In genomic region chr13:96983251-96984126, GRCm38 (mm10) we compare ENCODE assay signal across 8 mouse cellular contexts. TPM values are rescaled to one million over a fixed set of nuclear protein-coding genes. Genes with fewer than 3 reads are reported as not detected.
DNase-seq lines count a peak whose midpoint lies in the region; ATAC-seq and TF ChIP-seq lines count a peak whose summit lies in the region.

No protein-coding gene starts in this region.

- no peaks in the 10 kb centered on the region for H3K9me3 ChIP-seq in hindbrain, postnatal 0 days (ENCODE audit: low read length)
- H3K9me3 ChIP-seq in liver, embryonic 11.5 days (ENCODE audit: control insufficient read depth, low read length): no peaks in the 10 kb centered on the region

- no peaks in the 10 kb centered on the region for H3K4me1 ChIP-seq in hindbrain, postnatal 0 days (ENCODE audit: insufficient read depth, low read length)
- peaks cover 15% of the 10 kb centered on the region for H3K4me1 ChIP-seq in liver, embryonic 11.5 days (replicated peaks; ENCODE audit: control insufficient read depth, insufficient read depth, low read length)

- no peak overlapping the region for H3K27ac ChIP-seq in hindbrain, postnatal 0 days
- peak overlapping the region; percentile 56 for H3K27ac ChIP-seq in liver, embryonic 11.5 days (ENCODE audit: low read depth, low read length)

- H3K4me3 ChIP-seq in hindbrain, postnatal 0 days (ENCODE audit: low read length): 0 out of 2 replicates have a peak overlapping the region, but pooled peaks have one; percentile 2
- H3K4me3 ChIP-seq in liver, embryonic 11.5 days (ENCODE audit: low read depth, low read length): peak overlapping the region; percentile 14

- no peak for TF ChIP-seq CTCF in hindbrain, postnatal 0 days (IDR thresholded peaks at IDR 0.05; ENCODE audit: low read depth)

- peak overlapping the region; percentile 33 for H3K4me2 ChIP-seq in hindbrain, postnatal 0 days (ENCODE audit: low read depth, low read length)
- peak overlapping the region; percentile 51 for H3K4me2 ChIP-seq in liver, embryonic 11.5 days

- WGBS in hindbrain, postnatal 0 days: 47% methylated on average over 26 of the region's 26 CpGs
- 32% methylated on average over 26 of the region's 26 CpGs for WGBS in liver, embryonic 11.5 days

- H3K36me3 ChIP-seq in hindbrain, postnatal 0 days (ENCODE audit: insufficient read depth, low read length): no peaks in the 10 kb centered on the region
- H3K36me3 ChIP-seq in liver, embryonic 11.5 days (ENCODE audit: control insufficient read depth, insufficient read depth, low read length): no peaks in the 10 kb centered on the region

- ATAC-seq in hindbrain, postnatal 0 days: no peak
- peak; percentile 43 for ATAC-seq in liver, embryonic 11.5 days (replicated peaks; ENCODE audit: low FRiP score)

- intact Hi-C loops in gastrocnemius, postnatal 36 days (cut with DNase I): no loop called here

- H3K27me3 ChIP-seq in hindbrain, postnatal 0 days (ENCODE audit: insufficient read depth, low read length): no peaks in the 10 kb centered on the region
- no peaks in the 10 kb centered on the region; the same call in none of the 2 replicates for H3K27me3 ChIP-seq in liver, embryonic 11.5 days (replicated peaks; ENCODE audit: control insufficient read depth, insufficient read depth, low read length)

- peak; percentile 16 for DNase-seq in embryo, embryonic 10 days (ENCODE audit: low spot score)
- no peak for DNase-seq in embryo, embryonic 10.5 days (ENCODE audit: low spot score)
- DNase-seq in 416B (ENCODE audit: low read depth): peak; percentile 96
- no peak for DNase-seq in hindbrain, postnatal 0 days (ENCODE audit: low spot score)
- DNase-seq in liver, embryonic 11.5 days (ENCODE audit: low spot score): no peak
- no peak for DNase-seq in c-Kit-positive CD71-positive TER-119-positive erythroid progenitor cells, embryonic 14.5 days (ENCODE audit: low spot score)
- DNase-seq in ovary, adult 18-20 months (ENCODE audit: low spot score): no peak
- no peak for DNase-seq in gastrocnemius, postnatal 36 days

- H3K9ac ChIP-seq in hindbrain, postnatal 0 days (replicated peaks; ENCODE audit: low read length): no peak overlapping the region
- H3K9ac ChIP-seq in liver, embryonic 11.5 days (ENCODE audit: low read depth, low read length): no peak overlapping the region

RNA-seq across cellular contexts. Expression of gene 1700029F12Rik, which starts 50.7 kb away (rescaled TPM):
- total RNA-seq in hindbrain, postnatal 0 days (2014; rRNA removed): not detected in 2 replicates
- polyA plus RNA-seq in hindbrain, postnatal 0 days (2015; fragmentation: Nextera tagmentation; extraction: Ambion mirVana): not detected in 2 replicates
- polyA plus RNA-seq in liver, embryonic 11.5 days (2014; fragmentation: Nextera tagmentation; extraction: Ambion mirVana): not detected in 2 replicates
- total RNA-seq in gastrocnemius, postnatal 36 days (2021): not detected

RNA-seq across cellular contexts. Expression of gene Gcnt4, which starts 59.0 kb away (rescaled TPM):
- 0.65 and 0.94 TPM in 2 replicates for total RNA-seq in hindbrain, postnatal 0 days (2014; rRNA removed)
- polyA plus RNA-seq in hindbrain, postnatal 0 days (2015; fragmentation: Nextera tagmentation; extraction: Ambion mirVana): 0.15 and 0.19 TPM in 2 replicates
- polyA plus RNA-seq in liver, embryonic 11.5 days (2014; fragmentation: Nextera tagmentation; extraction: Ambion mirVana): 0.70 TPM in 2 replicates
- under 1 TPM; 0.07 to 0.08 TPM for total RNA-seq in gastrocnemius, postnatal 36 days (2021)

Comparison
In these comparisons a context has a peak if more than half of its experiments do, and no peak if none do; other contexts are left out.
1. DNase-seq: peak in embryo, embryonic 10 days (single experiment) and 416B (single experiment); none in embryo, embryonic 10.5 days (single experiment), hindbrain, postnatal 0 days (single experiment), liver, embryonic 11.5 days (single experiment), c-Kit-positive CD71-positive TER-119-positive erythroid progenitor cells, embryonic 14.5 days (single experiment), ovary, adult 18-20 months (single experiment) and gastrocnemius, postnatal 36 days (0 of 2).